Mouse (Mus musculus): ENCODE data around the gene Gfra4.

Gene Gfra4

DNA sequence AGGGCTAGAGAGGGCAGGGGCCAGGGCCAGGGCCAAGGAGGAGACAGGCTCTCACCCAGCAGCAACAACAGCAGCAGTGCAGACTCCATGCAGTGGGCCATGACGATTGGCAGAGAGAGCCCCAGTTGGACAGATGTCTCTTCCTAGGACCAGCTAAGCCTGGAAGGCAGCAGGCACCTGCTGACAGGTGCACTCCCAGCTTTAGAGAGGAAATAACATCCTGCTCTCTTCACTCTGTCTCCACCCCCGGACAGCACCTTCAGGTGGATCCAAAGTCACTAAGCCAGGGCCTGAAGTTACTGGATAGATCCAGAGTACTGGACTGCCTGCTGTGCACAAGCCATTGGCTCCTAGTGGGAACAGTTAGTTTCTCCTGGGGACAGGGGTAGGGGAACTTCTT, at the start of gene Gfra4:
Gfra4 (minus strand) TSS at position 101 of the 400 bp plus-strand sequence.
- DNase-seq, result no peak

DNA sequence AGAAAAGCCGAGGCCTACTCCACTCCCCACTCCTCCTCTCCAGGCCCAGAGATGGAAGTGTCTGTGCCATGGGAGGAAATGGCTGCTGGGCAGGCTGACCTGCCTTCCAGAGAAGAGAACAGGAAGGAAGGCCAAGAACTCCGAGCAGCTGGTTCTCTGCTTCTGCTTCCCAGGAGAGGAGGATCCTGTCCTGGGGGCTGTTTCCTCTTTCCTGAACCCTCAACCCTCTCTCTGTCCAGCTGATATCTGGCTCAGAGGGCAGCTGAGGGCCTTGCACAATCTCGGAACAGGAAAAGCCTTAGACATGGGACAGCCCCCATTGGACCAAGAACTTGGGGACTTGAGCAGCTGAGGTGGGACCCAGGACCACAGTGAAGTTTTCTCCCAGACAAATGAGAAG, 48.0 kb upstream of the Gfra4 start:
- DNase-seq, result peak; percentile 64

DNA sequence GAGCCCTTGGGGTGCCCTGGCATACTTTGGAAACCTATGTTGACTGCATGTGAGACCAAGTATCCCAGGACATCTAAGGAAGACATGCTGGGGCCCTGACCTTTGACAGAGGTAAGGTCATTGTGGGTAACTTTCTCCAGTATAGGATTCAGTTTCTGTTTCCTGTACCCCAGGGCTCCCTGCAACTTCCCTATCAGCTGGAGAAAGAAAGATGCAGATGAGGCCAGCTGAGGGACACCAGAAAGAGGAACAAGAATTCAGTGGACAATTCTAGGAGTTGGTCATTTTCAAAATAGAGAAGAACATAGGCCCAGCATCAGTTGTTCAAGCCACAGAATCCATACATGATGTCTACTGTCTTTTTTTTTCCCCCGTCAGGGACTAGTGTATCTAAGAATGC, 46.7 kb upstream of the Gfra4 start:
- no peak for DNase-seq

DNA sequence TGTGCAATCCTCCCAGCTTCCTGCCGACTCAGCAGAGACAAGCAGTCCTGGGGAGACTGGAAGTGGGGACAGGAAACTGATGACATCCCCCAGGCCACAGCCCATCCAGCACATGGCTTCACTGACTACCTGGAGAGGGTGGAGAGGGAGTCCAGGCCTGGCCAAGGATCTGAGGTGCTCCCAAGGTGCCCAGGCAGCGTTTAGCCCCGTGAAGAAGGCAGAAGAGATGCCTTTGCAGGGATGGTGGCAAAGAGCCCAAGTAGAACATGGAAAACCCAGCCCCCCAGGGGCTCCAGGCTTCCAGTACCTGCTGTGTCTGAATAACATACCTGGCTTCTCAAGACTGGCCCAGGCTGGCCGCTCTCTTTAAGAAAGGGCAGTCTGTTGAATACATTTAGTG, 45.7 kb upstream of the Gfra4 start:
- DNase-seq, result no peak

DNA sequence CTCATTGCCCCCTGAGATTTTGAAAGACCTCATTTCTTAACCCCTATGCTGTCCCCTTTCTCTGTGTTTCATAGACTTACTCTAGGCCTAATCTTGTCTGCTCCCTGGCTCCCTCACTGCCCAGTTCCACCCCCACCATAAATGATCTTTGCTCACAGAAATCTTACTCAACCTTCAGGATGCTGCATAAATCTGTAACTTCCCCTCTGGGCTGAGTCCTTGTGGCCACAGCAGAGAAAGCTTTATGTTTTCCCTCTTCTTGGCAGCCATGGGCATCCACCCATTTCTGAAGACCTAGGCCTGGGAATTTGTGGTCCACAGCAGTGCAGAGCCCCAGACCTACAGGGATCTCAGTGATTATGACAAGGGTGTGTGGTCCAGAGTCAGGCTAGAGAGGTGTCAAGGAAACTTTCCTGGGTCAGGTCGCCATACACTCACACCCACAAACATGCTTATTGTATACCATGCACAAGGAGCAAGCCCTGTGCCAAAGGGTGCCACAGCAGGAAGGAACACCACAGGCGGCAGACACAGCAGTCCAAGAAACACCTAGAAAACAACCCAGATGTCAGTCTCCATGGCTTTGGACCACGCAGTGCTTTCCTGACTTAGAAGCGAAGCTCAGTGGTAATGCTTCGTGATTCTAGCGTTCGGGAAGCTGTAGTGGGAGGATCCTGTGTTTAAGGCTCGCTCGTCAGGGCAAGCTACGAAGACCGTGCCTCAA, 43.9 kb upstream of the Gfra4 start, which contains the start of gene Siglec1:
Siglec1 (minus strand) TSS at position 99 of the 724 bp plus-strand sequence.
- DNase-seq, result no peak

DNA sequence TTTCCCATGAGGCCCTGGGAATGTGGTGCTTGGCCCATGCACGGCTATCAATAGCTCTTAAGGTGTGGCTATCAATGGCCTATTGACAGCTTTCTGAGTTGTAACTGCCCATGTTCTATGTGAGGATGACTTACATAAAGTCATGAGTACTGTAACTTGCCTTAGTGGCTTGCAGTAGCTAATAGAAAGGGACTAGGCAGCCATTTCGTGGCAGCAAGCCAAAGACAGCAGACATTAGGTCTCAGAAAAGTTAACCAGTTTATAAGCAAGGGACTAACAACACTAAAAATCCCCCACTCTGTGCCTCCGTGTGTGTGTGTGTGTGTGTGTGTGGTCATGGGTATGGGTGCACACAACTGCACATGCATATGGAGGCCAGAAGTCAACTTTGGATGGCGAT, 41.3 kb upstream of the Gfra4 start:
- DNase-seq, result no peak

DNA sequence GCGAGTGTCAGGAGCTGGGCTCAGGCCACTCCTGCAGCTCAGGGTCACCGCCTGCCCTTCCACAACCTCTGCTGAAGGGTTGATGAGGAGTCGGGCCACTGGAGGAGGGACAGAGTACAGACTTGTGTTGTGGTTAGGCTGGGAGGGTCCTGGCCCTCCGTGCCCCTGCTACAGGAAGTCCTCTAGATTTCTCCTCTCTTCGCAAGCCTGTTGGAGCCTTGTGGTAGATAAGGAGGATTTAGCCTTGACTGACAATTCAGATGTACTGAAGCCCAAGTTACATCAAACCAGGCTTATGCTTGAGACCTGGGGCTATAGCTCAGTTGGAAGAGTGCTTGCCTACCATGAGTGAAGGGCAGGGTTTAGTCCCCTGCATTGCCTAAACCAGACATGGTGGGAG, 37.6 kb upstream of the Gfra4 start:
- no peak for DNase-seq

DNA sequence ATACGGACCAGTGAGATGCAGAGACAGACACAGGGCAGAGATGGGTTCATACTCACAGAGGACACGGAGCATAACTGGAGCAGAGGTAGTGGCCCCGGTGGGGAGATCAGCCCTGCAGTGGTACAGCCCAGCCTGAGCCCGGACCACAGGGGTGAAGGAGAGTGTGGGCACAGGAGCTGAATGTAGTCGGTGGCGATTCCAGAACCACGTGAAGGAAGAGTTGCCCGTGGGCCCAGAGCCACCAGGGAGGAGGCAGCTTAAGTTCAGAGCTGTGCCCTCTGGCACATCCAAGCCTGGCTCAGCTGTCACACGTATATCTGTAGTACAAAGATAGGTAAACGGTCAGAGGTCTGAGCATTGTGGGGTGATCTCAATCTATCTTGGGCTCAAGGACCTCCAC, 29.6 kb upstream of the Gfra4 start:
- no peak for DNase-seq

DNA sequence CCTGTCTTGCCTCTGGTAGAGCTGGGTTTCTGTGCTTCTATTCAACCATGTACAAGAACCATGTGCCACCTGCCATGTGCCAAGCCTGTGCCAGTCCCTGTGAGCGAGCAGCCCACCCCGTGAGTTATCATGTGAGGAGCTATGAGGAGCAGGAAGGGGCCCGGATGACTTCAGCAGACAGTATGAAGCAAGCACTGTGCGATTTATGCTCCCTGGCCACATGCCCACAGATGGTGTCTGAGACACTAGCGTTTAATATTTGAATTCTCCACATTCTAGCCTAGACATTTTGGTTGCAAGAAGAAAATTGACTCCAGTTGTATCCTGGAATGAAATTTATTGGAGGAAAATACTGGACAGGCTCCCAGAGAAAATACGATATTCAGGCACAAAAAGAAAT, 24.6 kb upstream of the Gfra4 start:
- DNase-seq, result peak; percentile 32

DNA sequence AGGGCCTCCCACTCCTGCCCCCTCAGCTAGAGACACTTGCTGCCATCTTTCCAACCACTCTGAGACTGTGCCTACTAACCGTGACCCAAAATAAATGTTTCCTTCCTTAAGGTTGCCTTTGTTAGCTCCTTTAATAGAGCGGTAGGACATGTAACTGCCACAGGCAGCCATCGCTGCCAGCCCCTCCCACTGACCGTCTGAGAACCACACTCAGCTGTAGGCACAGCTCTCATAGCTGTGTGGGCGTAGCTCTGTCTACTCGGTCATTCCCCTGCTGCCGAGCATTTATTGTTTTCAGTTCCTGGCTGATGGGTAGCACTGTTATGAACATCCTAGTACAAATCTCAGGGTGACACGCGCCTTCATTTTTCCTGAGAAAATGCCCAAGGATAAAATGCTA, 23.5 kb upstream of the Gfra4 start:
- DNase-seq, result no peak

DNA sequence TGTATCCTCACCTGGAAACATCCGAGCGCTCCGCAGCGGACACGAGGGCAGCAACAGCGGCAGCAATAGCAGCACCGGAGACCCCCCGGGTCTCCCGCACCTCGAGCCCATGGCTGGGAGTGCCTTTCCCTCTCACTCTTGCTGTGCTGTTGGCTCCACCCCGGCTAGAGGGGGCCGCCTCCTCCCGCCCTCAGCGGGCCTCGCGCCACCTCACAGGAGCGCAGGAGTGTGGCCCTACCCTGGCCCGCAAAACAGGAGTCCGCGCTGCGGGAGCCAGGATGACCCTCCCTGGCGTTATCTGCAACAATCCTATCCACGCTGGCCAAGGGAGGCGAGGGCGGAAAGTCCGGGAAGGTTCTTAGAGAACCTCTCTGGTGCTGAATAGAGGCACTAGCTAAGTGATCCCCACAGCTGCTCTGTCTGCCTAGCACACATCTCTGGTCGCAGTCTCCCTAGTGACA, 20.5 kb upstream of the Gfra4 start, which contains the start of gene Adam33:
Adam33 (minus strand) TSS at position 411 of the 461 bp plus-strand sequence.
- no peak for DNase-seq

DNA sequence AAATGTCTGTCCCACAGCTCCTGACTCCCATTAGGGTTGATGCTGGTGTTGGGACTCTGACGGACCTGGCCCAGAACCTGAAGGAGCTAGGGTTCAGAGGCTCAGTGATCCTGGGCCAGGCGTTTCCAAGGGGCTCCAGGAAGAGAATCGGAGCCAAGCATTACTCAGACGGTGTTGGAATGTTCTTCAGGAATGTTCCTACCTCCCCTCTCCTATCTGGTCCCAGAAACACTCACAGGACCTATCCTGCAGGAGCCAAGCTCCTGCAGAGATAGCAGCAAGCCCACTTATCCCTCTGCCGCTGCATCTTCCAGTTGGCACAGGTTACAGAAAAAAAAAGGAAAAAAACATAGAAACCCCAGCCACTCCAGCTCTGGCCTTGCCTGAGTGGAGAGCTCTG, 18.7 kb upstream of the Gfra4 start:
- no peak for DNase-seq

DNA sequence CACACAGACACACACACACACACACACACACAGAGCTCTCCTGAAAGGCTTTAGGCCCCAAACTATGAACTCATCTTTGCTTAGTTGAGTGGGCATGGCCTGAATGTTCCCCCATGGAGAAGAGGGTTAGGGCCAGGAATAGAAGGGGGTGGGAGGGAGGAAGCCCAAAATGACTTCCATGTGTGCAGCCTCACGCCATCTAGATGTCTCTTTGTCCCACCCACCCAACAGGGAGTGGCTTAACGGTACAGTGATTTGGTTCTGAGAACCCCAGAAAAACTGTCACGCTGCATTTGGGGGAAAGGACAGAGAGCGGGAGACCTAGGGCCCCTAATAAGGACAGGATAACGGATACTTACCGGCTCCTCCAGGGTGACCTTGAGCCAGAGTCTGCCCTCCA, 17.9 kb upstream of the Gfra4 start:
- DNase-seq, result no peak

DNA sequence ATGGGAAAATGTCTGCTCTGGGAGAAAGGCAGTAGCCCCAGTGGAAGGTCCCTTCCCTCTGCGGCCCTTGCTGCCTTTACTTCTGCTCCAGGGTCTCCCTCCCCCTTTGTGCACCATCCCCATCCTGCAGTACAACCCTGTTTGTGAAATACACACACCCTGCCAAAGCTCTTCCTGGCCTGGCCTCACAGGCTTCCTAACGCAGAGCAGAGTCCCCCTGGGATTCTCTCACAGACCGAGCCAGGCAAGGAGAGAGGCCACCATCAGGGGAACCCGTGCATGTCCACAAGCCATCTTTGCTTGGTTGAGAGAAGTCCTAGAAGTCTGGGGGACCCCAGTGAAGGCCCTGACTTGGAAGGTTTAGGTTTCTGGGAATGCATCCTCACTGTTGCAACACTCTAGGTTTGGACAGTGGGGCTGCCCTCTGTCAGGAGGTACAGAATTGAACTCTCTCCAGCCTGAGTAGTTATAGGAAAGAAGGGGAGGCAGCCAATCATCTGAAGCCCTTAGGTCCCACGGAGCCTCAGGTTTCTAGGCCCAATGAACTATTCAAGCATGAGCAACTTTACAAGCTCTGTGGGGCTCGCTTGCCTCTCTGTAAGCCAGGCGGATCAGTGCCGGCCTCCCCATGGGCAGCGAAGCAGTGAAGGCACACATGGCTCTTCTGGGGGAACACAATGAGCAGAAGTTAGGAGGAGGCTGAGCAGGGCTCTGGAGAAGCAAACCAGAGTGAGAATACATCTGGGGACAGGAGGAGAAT, 17.1 kb upstream of the Gfra4 start:
- no peak for DNase-seq

DNA sequence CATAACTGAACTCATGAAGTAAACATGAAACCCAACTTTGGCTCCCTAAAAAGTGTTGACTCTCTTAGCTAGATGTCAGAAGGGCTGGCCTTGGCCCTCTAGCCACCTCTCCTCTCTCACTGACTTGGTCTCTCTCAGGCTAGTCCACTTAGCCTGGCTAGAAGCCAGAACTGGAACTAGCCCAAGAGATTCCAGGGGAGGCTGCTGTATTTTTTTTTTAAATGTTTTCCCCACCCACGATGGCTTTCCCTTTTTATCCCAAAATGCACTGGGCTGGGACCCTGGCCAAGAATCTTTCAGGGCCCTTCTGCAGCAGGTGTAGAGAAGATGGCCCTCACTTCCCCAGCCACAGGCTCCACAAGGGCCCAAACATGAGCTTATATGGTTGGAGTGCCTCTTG, 16.5 kb upstream of the Gfra4 start:
- no peak for DNase-seq

DNA sequence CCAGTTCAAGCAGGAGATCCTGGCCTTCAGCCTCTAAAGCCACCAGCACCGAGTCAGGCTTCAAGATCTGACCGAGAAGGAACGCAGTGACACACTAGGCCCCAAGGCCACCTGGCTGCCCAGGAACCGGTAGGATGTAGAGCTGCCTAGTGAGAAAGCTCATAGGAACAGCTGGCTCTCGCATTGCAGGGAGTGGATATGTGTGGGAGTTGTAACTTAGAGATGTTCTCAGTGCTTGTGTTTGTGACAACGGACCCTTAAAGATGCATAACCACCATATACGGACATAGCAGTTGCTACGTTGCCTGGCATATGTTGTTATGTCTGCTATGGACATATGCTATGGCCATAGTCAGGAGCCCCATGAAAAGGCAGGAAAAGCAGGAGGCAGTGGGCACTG, 15.8 kb upstream of the Gfra4 start:
- no peak for DNase-seq

DNA sequence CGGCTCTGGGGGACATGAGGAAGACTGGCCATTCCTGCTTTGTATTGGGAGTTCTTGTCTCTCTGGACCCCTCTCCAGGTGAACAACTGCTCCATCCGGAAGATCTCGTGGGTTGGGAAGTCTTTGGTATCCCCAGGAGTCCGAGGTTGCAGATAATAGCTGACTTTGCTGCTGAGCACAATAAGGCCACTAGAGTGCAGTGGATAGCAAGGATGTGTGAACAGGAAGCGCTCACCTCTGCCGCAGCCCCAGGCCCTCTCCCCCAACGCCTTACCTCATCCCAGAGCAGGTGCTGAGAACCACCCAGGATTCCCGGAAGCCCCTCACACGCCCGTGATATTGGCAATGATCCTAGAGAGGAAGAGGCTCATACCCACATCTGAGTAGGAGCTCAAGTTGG, 13.3 kb upstream of the Gfra4 start:
- DNase-seq, result no peak

DNA sequence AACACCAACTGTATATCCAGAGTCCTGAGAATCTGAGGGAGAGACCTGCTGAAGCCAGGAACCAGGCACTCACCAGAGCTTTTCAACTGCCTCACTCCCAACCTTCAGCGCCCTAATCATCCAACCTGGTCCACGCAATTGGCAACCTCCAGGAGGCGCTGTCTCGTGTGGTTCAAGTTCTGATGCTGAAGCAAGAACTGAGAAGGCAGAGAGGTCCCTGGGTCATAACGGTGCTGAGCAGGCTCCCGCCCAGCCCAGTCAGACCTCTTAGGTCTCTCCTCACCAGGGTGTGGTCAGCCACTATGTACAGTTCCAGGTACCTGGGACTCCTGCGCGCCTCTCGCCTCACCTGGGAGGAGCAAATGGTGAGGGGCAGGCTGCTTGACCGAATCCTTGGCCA, 12.7 kb upstream of the Gfra4 start:
- DNase-seq, result no peak

DNA sequence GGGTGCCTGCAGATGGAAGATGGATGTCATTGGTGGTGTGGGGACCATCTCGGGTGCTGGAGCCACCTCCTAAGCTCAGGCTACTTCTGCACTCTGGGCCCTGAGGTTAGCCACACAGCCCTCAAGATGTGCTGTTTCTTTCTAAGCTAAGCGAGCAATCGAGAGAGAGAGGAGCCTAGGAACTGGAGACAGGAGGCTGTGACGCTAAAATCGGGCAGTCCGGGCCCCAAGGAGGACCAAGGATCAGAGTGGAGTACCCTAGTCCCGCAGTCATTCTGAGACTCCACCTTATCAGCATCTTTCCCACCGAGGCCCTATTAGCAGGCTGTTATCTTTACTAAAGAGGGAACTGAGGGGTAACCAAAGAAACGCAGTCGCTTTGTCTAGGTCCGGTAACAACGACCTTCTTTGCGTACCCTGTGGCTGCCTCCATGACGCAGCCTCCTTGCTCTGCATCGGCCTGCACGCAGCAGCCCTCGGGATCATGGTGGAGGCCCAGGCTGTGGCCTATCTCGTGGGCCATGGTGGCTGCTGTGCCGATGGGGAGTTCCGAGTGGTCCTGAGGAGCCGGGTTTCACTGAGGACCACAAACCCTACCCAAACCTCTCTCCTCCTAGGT, 11.9 kb upstream of the Gfra4 start:
- DNase-seq, result no peak

DNA sequence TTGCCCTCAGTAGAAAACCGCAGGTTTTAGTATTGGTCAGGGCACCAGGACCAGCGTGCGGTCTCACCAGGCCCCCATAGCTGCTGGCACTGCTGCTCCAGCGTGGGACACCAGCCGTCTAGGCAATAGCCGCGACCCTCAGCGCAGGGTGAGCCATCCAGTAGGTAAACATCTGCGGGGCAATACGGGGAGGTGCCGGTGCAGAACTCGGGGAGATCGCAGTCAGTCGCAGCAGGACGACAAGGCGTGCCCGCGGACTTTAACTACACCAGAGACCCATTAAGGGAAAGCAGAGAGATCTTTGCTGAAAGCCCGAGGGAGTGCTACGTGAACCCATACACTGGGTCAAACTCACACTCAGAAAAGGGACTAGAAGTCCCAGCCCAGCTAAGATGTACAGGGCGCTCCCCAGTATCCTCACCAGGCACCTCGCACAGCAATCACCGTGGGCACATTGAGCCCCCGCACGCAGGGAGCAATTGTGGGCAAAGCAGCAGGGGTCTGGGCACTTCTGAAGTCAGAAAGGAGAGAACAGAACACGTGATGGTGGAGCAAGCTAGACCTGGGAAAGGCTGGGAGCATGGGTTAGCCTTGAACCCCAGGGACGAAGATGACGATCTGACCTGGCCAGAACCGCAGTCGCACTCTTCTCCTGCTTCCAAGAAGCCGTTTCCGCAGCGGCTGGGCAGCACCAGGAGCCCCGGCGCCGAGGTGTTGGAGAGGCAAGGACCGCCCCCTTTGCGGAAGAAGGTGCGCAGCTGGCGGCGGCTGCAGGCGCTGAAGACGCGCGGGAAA, 11.2 kb upstream of the Gfra4 start:
- no peak for DNase-seq

DNA sequence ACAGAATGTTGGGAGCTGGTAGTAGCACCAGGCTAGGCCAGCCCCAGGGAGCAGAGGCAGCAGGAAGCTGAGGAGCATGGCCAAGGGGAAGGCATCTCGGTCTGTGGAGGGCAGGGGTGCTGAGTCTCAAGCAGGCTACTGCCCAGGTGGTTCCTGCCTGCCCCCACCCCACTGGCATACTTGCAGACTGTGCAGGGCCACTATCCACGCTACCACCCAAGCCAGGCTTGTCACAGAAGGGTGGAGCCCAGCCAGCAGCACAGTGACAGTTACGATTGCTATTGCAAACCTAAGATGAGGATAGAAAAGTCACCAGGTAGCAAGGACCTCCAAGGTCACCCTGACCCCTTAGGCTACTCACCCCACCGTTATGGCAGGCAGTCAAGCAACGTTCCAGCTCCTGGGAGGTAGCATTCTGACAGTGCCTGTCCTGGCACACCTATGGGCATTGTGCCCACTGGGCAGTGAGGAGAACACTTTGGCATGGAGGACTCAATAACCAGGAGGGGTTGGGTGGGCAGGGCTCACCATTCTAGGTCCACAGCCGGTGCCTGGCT, 10.1 kb upstream of the Gfra4 start:
- no peak for DNase-seq

DNA sequence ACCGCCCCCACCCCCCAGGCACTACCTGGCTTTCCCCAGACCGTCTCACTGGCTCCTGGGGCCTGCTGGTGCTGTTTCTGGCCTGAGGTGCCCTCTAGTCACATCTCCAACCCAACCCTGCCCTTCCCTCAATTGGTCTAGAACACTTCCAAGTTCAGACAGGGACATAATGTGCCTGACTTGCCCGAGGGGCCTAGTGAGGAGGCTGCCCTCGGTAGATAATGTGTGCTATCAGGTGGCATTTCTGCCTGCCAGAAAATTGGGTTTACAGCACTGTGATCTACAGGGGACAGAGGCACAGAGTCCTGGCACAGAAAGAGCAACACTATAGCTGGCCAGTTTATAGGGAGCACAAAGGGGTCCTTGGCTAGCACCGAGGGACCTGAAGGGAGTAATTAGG, 9.2 kb upstream of the Gfra4 start:
- no peak for DNase-seq

DNA sequence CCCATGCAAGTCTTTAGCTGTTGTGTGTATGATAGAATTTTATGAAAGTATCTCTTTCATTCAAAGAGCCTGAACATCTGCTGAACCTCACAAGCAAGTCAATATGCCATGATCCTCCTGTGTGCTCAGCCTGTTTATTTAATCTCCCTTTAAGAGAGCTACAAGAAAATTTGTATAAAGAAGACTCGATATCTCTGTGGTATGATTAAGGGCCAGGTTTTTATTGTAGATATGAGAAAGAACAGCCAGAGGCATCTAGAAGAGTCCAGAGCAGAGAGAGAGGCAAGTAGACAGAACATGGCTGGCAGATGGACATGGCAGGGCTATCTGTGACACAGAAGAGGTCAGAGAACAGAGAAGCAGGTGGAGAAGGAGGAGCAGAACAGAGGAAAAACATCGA, 3.1 kb upstream of the Gfra4 start:
- no peak for DNase-seq

All from layer of hippocampus, adult 9-11 months (tissue).